Mouse (Mus musculus) liver, adult 2 months (tissue): ENCODE measurements around the gene Agpat4. TPM values are rescaled to one million over a fixed set of nuclear protein-coding genes. Genes with fewer than 3 reads are reported as not detected.

Experiments used
- DNase-seq: peaks from one replicate; pipeline ENCODE4 v3.0.0-alpha.2; 2011; ENCODE audit warnings: low read depth, low spot score; ENCODE audit errors: extremely low read depth
- H3K27ac ChIP-seq: fragments of 200-500 bp; replicated peaks from 2 replicates; pipeline ENCODE4 v1.5.1; 2012; ENCODE audit warnings: low read depth, mild to moderate bottlenecking, control low read depth, inconsistent platforms, low read length; ENCODE audit not compliant: insufficient read depth
- H3K27me3 ChIP-seq: fragments of 200-500 bp; 2 replicates; pipeline ENCODE4 v1.6.1; 2012; ENCODE audit warnings: mild to moderate bottlenecking, moderate library complexity, low read length, inconsistent platforms; ENCODE audit not compliant: control insufficient read depth, insufficient read depth
- H3K36me3 ChIP-seq: fragments of 200-500 bp; 2 replicates; pipeline ENCODE4 v1.6.1; 2012; ENCODE audit warnings: low read length, inconsistent platforms; ENCODE audit not compliant: control insufficient read depth, insufficient read depth
- H3K4me1 ChIP-seq: fragments of 200-500 bp; 2 replicates; pipeline ENCODE4 v1.6.1; 2011; ENCODE audit warnings: low read length; ENCODE audit not compliant: control insufficient read depth, insufficient read depth
- H3K4me3 ChIP-seq: fragments of 200-500 bp; 2 replicates; pipeline ENCODE4 v1.5.1; 2011; ENCODE audit warnings: low read depth, mild to moderate bottlenecking, control low read depth, low read length, moderate library complexity; ENCODE audit not compliant: insufficient read depth
- H3K79me2 ChIP-seq: fragments of 200-500 bp; 2 replicates; pipeline ENCODE4 v1.6.1; 2012; ENCODE audit warnings: inconsistent platforms, mild to moderate bottlenecking, low read length, moderate library complexity; ENCODE audit not compliant: control insufficient read depth, insufficient read depth
- H3K9ac ChIP-seq: fragments of 200-500 bp; 2 replicates; pipeline ENCODE4 v1.6.1; 2012; ENCODE audit warnings: low read depth, mild to moderate bottlenecking, control low read depth, inconsistent platforms, low read length
- CTCF ChIP-seq: fragments of 200-500 bp; IDR thresholded peaks from 2 replicates; pipeline ENCODE4 v1.5.1; 2011; ENCODE audit warnings: low read depth, low read length, control low read depth
- POLR2A ChIP-seq: fragments of 200-500 bp; IDR thresholded peaks from 2 replicates; pipeline ENCODE4 v1.6.1; 2011; ENCODE audit warnings: low read length, control low read depth; ENCODE audit not compliant: insufficient read depth; ENCODE audit errors: extremely low read depth
- WGBS: fragments of 180-500 bp; shearing (Covaris S2); methylation state at CpG from one replicate; pipeline ENCODE4 v1.1.7; 2018; 5-methylcytosine and 5-hydroxymethylcytosine counted together
- polyA plus RNA-seq: library from polyadenylated mRNA; depleted of rRNA; stranded (reverse); fragments of >200 nt; gene quantifications from 2 replicates; pipeline ENCODE4 v1.2.3, GENCODE M21; 2012
- total RNA-seq: library from RNA; depleted of rRNA; stranded (reverse); fragments of >200 nt; gene quantifications from 2 replicates; pipeline ENCODE4 v1.2.3, GENCODE M21; 2014

The Agpat4 gene
- total and polyA plus RNA-seq, 2 experiments: 0.60 to 1.2 TPM

- no peak for DNase-seq
- H3K4me1 ChIP-seq: no peaks in the 10 kb centered on the region; the same call in 1 of the 2 replicates
- TF ChIP-seq CTCF (no peak), POLR2A (no peak)
- no peaks in the 10 kb centered on the region for H3K36me3 ChIP-seq
- H3K27ac ChIP-seq: no peak overlapping the region
- no peaks in the 10 kb centered on the region for H3K79me2 ChIP-seq
- WGBS: 79% methylated on average over 3 of the region's 3 CpGs
- H3K9ac ChIP-seq: no peak overlapping the region
- no peak overlapping the region for H3K4me3 ChIP-seq
- no peaks in the 10 kb centered on the region for H3K27me3 ChIP-seq
Measured at GRCm38 (mm10) chr17:12186341-12186740, 67.8 kb downstream of the Agpat4 start.

- TF ChIP-seq POLR2A: no peak
- TF ChIP-seq CTCF: no peak
- no peaks in the 10 kb centered on the region for H3K27me3 ChIP-seq
- H3K9ac ChIP-seq: no peak overlapping the region
- H3K79me2 ChIP-seq: no peaks in the 10 kb centered on the region
- no peak for DNase-seq
- H3K4me1 ChIP-seq: no peaks in the 10 kb centered on the region; the same call in 1 of the 2 replicates
- no peaks in the 10 kb centered on the region for H3K36me3 ChIP-seq
- WGBS: 18% methylated on average over 1 of the region's 1 CpGs
- no peak overlapping the region for H3K4me3 ChIP-seq
- H3K27ac ChIP-seq: no peak overlapping the region
Measured at GRCm38 (mm10) chr17:12187782-12188181, 69.3 kb downstream of the Agpat4 start.

GRCm38 (mm10) chr17:12195137-12195536, 76.6 kb downstream of the Agpat4 start:
- no peak overlapping the region for H3K27ac ChIP-seq
- no peaks in the 10 kb centered on the region for H3K79me2 ChIP-seq
- TF ChIP-seq CTCF (no peak), POLR2A (no peak)
- H3K27me3 ChIP-seq: no peaks in the 10 kb centered on the region
- H3K4me3 ChIP-seq: no peak overlapping the region
- no peak overlapping the region for H3K9ac ChIP-seq
- no peak for DNase-seq
- 60% methylated on average over 5 of the region's 5 CpGs for WGBS
- no peaks in the 10 kb centered on the region for H3K36me3 ChIP-seq
- H3K4me1 ChIP-seq: no peaks in the 10 kb centered on the region; the same call in 1 of the 2 replicates

GRCm38 (mm10) chr17:12195604-12196003, 77.1 kb downstream of the Agpat4 start:
- Histone ChIP-seq H3K36me3 (no peaks in the 10 kb centered on the region), H3K79me2 (no peaks in the 10 kb centered on the region), H3K27me3 (no peaks in the 10 kb centered on the region), H3K4me1 (no peaks in the 10 kb centered on the region; the same call in 1 of the 2 replicates), H3K9ac (no peak overlapping the region), H3K27ac (no peak overlapping the region), H3K4me3 (no peak overlapping the region)
- WGBS: 50% methylated on average over 10 of the region's 10 CpGs
- no peak for TF ChIP-seq POLR2A
- no peak for TF ChIP-seq CTCF
- no peak for DNase-seq

GRCm38 (mm10) chr17:12199933-12200332, 81.4 kb downstream of the Agpat4 start:
- no peaks in the 10 kb centered on the region for H3K36me3 ChIP-seq
- H3K4me1 ChIP-seq: no peaks in the 10 kb centered on the region
- no peaks in the 10 kb centered on the region for H3K27me3 ChIP-seq
- TF ChIP-seq CTCF: no peak
- no peak for TF ChIP-seq POLR2A
- no peak for DNase-seq
- H3K9ac ChIP-seq: no peak overlapping the region
- no peak overlapping the region for H3K27ac ChIP-seq
- H3K79me2 ChIP-seq: no peaks in the 10 kb centered on the region
- 50% methylated on average over 4 of the region's 4 CpGs for WGBS
- H3K4me3 ChIP-seq: no peak overlapping the region

- Histone ChIP-seq H3K79me2 (no peaks in the 10 kb centered on the region), H3K27ac (no peak overlapping the region)
Measured at GRCm38 (mm10) chr17:12201086-12201485, 82.6 kb downstream of the Agpat4 start.

More at GRCm38 (mm10) chr17:12201086-12201485, 82.6 kb downstream of the Agpat4 start:
- Histone ChIP-seq H3K4me3 (no peak overlapping the region), H3K36me3 (no peaks in the 10 kb centered on the region), H3K4me1 (no peaks in the 10 kb centered on the region), H3K27me3 (no peaks in the 10 kb centered on the region), H3K9ac (no peak overlapping the region)
- WGBS: 94% methylated on average over 1 of the region's 1 CpGs
- TF ChIP-seq POLR2A (no peak), CTCF (no peak)
- no peak for DNase-seq
